Mouse (Mus musculus) heart, adult 2 months (tissue): ENCODE measurements around the gene Igf2r.

ENCODE experiments used
- EP300 ChIP-seq: fragments of 200-500 bp; IDR thresholded peaks from 2 replicates; pipeline ENCODE4 v1.6.1; 2011; ENCODE audit warnings: low read depth, low read length, control low read depth; ENCODE audit not compliant: insufficient read depth
- POLR2A ChIP-seq: fragments of 200-500 bp; IDR thresholded peaks from 2 replicates; pipeline ENCODE4 v1.6.1; 2011; ENCODE audit warnings: mild to moderate bottlenecking, low read depth, low read length, control low read depth; ENCODE audit not compliant: insufficient read depth

DNA sequence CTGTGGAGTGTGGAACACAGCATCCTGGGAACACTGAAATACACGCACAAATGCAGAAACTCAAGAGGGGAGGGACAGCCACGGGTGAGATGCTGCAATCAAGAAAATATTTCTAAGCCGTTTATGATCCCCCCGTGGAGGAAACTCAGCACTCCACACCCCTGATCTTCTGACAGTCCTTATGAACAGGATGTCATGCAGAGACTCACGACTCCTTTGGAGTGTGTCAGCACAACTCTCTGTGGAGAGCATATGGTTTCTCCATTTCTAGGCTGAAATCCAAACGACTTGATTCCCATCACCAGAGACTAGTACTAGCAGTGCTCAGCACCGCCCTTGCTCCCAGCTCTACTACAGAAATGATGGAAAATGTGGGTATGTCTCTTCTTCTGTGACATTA, 51.2 kb downstream of the Igf2r start:
- no peak for TF ChIP-seq POLR2A
- 0 out of 2 replicates have a peak, but pooled peaks have one; percentile 65 for TF ChIP-seq EP300
